Mouse (Mus musculus): ENCODE measurements around the gene Shh. TPM values are rescaled to one million over a fixed set of nuclear protein-coding genes. Genes with fewer than 3 reads are reported as not detected.

The Shh gene
- total and polyA plus RNA-seq, 3 experiments: not detected

GRCm38 (mm10) chr5:28450126-28450890, 16.7 kb downstream of the Shh start:
- in situ Hi-C loops (cut with MboI; ENCODE audit: low pct_ligation_motif_present, low pct_unique_long_range_greater_than_20kb, low sequenced_read_pairs) (loop anchor here (25.0 kb wide), 2 partner anchors 587 to 837 kb away; no protein-coding TSS in a partner anchor), dilution Hi-C loops (cut with MboI; ENCODE audit: extremely low pct_ligation_motif_present, extremely low pct_unique_long_range_greater_than_20kb, low sequenced_read_pairs) (no loop called here)
- Histone ChIP-seq H3K79me2 (replicated peaks; ENCODE audit: control insufficient read depth, extremely low read depth, insufficient read depth, poor library complexity, severe bottlenecking) (no peaks in the 10 kb centered on the region), H3K4me3 (replicated peaks in 1 of 3; ENCODE audit: low read depth in 2 of 3, low read length in 2 of 3, poor library complexity in 1 of 3) (no peak overlapping the region), H3K9me3 (replicated peaks; ENCODE audit: low read length) (no peaks in the 10 kb centered on the region), H3K27me3 (replicated peaks) (no peaks in the 10 kb centered on the region), H3K36me3 (replicated peaks in 1 of 2; ENCODE audit: control insufficient read depth in 1 of 2, insufficient read depth in 1 of 2, low read length in 1 of 2) (no peaks in the 10 kb centered on the region), H3K9ac (ENCODE audit: insufficient read depth, low read depth) (no peak overlapping the region), H3K27ac (ENCODE audit: insufficient read depth, low read depth) (no peak overlapping the region), H3K4me2 (ENCODE audit: insufficient read depth, low read depth, poor library complexity, severe bottlenecking) (no peak overlapping the region), H3K4me1 (ENCODE audit: control insufficient read depth in 1 of 2, insufficient read depth in 2 of 2) (no peaks in the 10 kb centered on the region)
- DNase-seq (ENCODE audit: extremely low read depth): no peak
- TF ChIP-seq UBTF (IDR thresholded peaks at IDR 0.05; ENCODE audit: low read depth, low read length): no peak
- TF ChIP-seq JUN (IDR thresholded peaks at IDR 0.05; ENCODE audit: insufficient read depth, low read depth, low read length): no peak
- TF ChIP-seq RAD21 (IDR thresholded peaks at IDR 0.05; ENCODE audit: low read depth, low read length): no peak
- TF ChIP-seq MEF2A (IDR thresholded peaks at IDR 0.05; ENCODE audit: borderline replicate concordance, low read depth, low read length): no peak
- TF ChIP-seq EP300 (IDR thresholded peaks at IDR 0.05; ENCODE audit: low read length): no peak
- TF ChIP-seq TCF12 (IDR thresholded peaks at IDR 0.05; ENCODE audit: low read depth, low read length): no peak
- TF ChIP-seq JUND (conservative IDR thresholded peaks at IDR 0.05; ENCODE audit: low read depth, low read length): no peak
- TF ChIP-seq USF1 (IDR thresholded peaks at IDR 0.05; ENCODE audit: low read depth, low read length): no peak
- TF ChIP-seq MAX (IDR thresholded peaks at IDR 0.05; ENCODE audit: low read length): no peak
- TF ChIP-seq CHD1 (IDR thresholded peaks at IDR 0.05; ENCODE audit: low read depth, low read length): no peak
- TF ChIP-seq SIN3A (IDR thresholded peaks at IDR 0.05; ENCODE audit: low read length): no peak
- TF ChIP-seq IRF4 (IDR thresholded peaks at IDR 0.05; ENCODE audit: low read depth, low read length): no peak
- TF ChIP-seq ZMIZ1 (IDR thresholded peaks at IDR 0.05; ENCODE audit: low read depth, low read length): no peak
- TF ChIP-seq MXI1 (IDR thresholded peaks at IDR 0.05; ENCODE audit: low read depth, low read length): no peak
- no peak for TF ChIP-seq CHD2 (IDR thresholded peaks at IDR 0.05; ENCODE audit: low read length)
- TF ChIP-seq MAFK (IDR thresholded peaks at IDR 0.05; ENCODE audit: insufficient replicate concordance, low read length): no peak
- no peak for TF ChIP-seq E2F4 (IDR thresholded peaks at IDR 0.05; ENCODE audit: insufficient replicate concordance, low read depth, low read length)
- no peak for TF ChIP-seq SMC3 (IDR thresholded peaks at IDR 0.05; ENCODE audit: low read depth, low read length)

GRCm38 (mm10) chr5:28425926-28426325, 41.1 kb downstream of the Shh start:
- H3K4me2 ChIP-seq (ENCODE audit: insufficient read depth, low read depth, poor library complexity, severe bottlenecking): no peak overlapping the region
- H3K79me2 ChIP-seq (replicated peaks; ENCODE audit: control insufficient read depth, extremely low read depth, insufficient read depth, poor library complexity, severe bottlenecking): no peaks in the 10 kb centered on the region
- no peaks in the 10 kb centered on the region for H3K36me3 ChIP-seq (replicated peaks in 1 of 2; ENCODE audit: control insufficient read depth in 1 of 2, insufficient read depth in 1 of 2, low read length in 1 of 2)
- no peaks in the 10 kb centered on the region for H3K9me3 ChIP-seq (replicated peaks; ENCODE audit: low read length)
- no peak overlapping the region for H3K9ac ChIP-seq (ENCODE audit: insufficient read depth, low read depth)
- in situ Hi-C loops (cut with MboI; ENCODE audit: low pct_ligation_motif_present, low pct_unique_long_range_greater_than_20kb, low sequenced_read_pairs): no loop called here
- H3K4me1 ChIP-seq (ENCODE audit: control insufficient read depth in 1 of 2, insufficient read depth in 2 of 2): peaks cover 5 to 8% of the 10 kb centered on the region in 2 experiments; a peak in 2 of 4 replicates
- dilution Hi-C loops (cut with MboI; ENCODE audit: extremely low pct_ligation_motif_present, extremely low pct_unique_long_range_greater_than_20kb, low sequenced_read_pairs): no loop called here
- no peak overlapping the region for H3K4me3 ChIP-seq (replicated peaks in 1 of 3; ENCODE audit: low read depth in 2 of 3, low read length in 2 of 3, poor library complexity in 1 of 3)
- H3K27ac ChIP-seq (ENCODE audit: insufficient read depth, low read depth): no peak overlapping the region
- no peak for DNase-seq (ENCODE audit: extremely low read depth)
- TF ChIP-seq KAT2A (IDR thresholded peaks at IDR 0.05; ENCODE audit: insufficient replicate concordance, low read length) (no peak), CHD2 (IDR thresholded peaks at IDR 0.05; ENCODE audit: low read length) (no peak), NELFE (IDR thresholded peaks at IDR 0.05; ENCODE audit: low read depth, low read length) (no peak), PAX5 (IDR thresholded peaks at IDR 0.05; ENCODE audit: low read length) (no peak), CTCF (conservative IDR thresholded peaks at IDR 0.05 in 1 of 2, IDR thresholded peaks at IDR 0.05 in 1 of 2; ENCODE audit: low read depth in 2 of 2, low read length in 2 of 2) (no peak), RAD21 (IDR thresholded peaks at IDR 0.05; ENCODE audit: low read depth, low read length) (no peak)
- no peaks in the 10 kb centered on the region for H3K27me3 ChIP-seq (replicated peaks)

Data from CH12.LX (cell line).